Mouse (Mus musculus): ENCODE data around the gene Znhit1. TPM values are rescaled to one million over a fixed set of nuclear protein-coding genes. Genes with fewer than 3 reads are reported as not detected.
"Not testable (repeated sequence)": the region's sequence is repeated elsewhere in the genome, so short reads cannot be mapped to it uniquely, and the experiment has no call there.

The Znhit1 gene
- total RNA-seq, 2 experiments from 2014 or later, result 86.2 to 88.5 TPM

DNA sequence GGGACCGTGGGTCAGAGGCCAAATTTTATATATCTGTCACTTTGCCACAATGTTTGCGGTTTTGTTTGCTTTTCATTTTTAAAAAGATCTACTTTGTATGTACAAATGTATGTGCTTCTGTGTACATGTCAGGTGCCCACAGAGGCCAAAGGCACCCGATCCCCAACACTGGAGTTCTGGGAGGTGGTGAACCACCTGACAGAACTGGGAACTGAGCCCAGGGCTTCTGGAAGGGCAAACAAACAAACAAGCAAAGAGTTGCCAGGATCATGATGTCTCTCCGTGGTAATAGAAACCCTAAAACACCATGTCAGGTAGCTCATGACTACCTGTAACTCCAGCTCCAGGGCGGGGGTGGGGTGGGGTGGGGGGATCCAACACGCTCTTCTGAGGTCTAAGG lies 27.8 kb downstream of the Znhit1 start:
- intact Hi-C loops (cut with DNase I), result no loop called here

DNA sequence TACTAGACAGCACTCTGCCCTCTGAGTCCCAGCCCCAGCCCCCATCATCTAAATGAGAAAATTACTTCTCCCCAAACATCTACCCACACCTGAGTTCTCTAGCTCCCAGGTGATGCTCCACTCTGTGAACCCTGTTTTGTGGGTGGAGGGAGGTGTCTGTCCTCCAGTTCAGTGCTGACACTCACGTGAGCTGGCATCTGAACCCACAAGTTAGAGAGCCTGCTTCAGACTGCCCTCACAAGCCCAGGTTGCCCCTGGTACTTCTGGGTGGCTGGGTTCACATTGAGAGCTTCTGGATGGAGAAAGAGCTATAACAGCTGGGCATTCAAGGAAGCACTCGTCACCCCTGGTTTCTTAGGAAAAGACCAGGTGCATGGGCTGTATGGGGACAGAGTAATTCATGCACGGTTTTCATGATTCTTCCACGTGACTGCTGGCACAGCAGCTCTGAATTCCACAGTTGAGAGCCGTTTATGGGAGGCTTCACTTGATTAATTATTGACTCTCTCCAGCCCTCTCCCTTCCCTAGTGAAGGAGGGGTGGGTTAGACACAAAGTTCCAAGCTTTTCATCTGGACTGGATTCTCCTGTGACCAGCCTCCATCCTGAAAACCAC lies 28.7 kb downstream of the Znhit1 start:
- no peak for DNase-seq (ENCODE audit: low spot score in 2 of 2)
- intact Hi-C loops (cut with DNase I), result no loop called here

More for the DNA sequence above, 27.8 kb downstream of the Znhit1 start:
- no peak for DNase-seq (ENCODE audit: low spot score in 2 of 2)

DNA sequence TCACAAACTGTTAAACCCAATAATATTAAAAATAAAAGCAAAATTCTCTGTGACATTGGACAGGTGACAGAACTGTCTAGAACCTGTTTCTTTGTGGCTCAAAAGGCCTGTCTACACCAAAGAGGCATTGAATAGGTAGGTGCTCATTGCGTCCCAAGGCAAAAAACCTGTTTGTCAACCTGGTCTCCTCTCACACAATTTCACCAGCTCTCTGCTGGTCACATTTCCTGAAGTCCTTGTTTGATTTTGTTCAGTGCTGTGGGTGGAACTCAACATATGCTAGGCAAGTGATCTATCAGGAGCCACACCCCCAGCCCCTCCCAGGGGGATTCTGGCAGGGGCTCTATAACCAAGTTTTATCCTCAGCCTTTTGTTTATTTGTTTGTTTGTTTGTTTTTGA lies 30.6 kb downstream of the Znhit1 start:
- intact Hi-C loops (cut with DNase I), result no loop called here
- no peak for DNase-seq (ENCODE audit: low spot score in 2 of 2)

DNA sequence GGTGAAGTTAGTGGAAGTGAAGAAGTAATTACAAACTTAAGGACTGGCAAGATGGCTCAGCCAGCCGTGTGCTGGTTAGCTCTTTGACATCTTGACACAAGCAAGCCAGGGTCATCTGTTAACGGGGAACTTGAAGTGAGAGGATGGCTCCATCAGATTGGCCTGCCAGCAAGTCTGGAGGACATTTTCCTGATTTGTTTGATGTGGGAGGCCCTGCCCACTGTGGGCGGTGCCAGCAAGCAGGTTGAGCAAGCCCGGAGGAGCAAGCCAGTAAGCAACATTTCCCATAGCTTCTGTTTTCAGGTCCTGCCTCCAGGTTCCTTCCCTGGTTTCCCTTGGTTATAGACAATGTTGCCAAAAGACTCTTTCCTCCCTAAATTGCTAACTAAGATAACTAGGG lies 32.2 kb downstream of the Znhit1 start:
- intact Hi-C loops (cut with DNase I), result no loop called here
- no peak for DNase-seq (ENCODE audit: low spot score in 2 of 2)

DNA sequence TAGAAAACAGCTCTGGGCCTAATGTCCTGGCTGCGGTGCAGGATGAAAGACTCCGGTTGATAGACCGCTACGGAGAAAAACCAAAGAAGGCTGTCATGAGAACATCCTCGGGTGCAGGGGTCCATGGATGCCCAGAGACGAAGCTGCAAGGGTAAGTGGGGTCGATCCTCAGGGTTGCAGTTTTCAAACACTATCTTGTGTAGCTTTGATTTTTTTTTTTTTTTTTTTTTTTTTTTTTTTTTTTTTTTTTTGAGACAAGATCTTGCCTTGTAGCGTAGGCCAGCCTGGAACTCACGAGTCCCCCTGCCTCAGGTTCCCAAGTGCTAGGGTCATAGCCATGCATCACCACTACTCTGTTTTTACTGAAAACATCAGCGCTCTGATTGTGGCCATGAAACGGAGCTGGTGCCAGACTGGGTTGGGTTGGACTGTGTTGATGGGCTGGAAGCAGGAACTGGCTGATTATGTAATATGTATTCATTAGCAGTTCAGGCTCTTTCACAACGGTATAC lies 34.3 kb downstream of the Znhit1 start:
- peak; percentile 44 to 50 for DNase-seq (ENCODE audit: low spot score in 2 of 2)
- intact Hi-C loops (cut with DNase I), result loop anchor here (1.0 kb wide), 2 partner anchors 9 to 34 kb away; partner anchors contain the start of gene Plod3

DNA sequence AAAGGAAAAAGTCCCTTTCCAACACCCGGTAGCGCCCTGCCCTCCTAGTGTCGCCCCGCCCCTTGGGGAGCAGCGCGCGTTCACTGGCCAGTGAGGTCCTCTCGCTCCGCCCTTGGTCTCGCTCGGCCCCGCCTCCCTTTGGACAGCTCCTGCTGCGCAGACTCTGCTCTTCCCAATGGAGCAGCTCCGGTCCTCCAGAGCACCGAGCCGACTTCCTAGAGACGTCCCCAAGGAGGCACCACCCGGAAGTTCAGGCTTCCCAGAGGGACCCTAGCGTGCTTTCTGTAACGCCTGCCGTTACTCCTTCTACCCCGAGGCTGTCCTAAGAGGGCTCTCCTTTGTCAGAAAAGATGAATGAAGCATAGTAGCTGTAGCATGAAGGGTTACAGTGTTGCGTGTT lies 34.8 kb downstream of the Znhit1 start, which contains the start of gene Fis1:
Gene Fis1, plus strand, starts transcription at position 261 of the 400 bp plus-strand sequence.
- intact Hi-C loops (cut with DNase I), result loop anchor here (1.0 kb wide), 2 partner anchors 9 to 34 kb away; partner anchors contain the start of gene Plod3
- peak; percentile 92 to 98 for DNase-seq (ENCODE audit: low spot score in 2 of 2)

DNA sequence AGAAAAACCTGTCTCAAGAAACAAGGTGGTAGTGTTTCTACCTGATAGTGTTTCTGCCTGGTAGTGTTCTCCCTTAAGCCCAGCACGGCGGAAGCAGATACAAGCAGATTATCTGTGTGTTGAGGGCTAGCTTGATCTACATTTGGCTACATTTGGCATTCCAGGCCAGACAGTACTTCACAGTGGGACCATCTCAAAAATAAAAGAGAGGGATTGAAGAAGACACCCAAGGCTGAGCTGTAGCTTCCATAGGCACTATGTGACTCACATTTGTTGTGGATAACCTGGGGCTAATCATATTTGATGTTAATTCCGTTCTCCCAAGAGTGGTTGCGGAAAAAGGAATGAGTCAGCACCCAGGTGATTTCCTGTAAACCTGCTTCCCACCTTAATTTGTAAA lies 35.7 kb downstream of the Znhit1 start:
- intact Hi-C loops (cut with DNase I), result no loop called here
- DNase-seq (ENCODE audit: low spot score in 2 of 2), result no peak

DNA sequence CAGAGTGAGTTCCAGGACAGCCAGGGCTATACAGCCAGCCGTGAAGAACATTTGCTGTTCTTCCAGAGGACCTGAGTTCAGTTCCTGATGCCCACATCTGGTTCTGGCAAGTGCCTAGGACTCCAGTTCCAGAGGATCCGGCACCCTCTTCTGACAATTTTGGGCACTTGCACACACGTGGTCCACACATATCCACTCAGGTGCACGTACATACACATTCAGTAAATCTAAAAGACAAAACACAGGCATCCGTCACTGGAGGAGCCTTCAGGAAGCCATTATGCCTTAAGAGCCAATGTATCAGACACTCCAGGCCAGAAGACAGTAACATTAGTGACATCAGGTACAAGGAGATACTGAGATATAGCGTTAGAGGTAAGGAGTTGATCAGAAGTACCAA lies 37.3 kb downstream of the Znhit1 start:
- no peak for DNase-seq (ENCODE audit: low spot score in 2 of 2)
- intact Hi-C loops (cut with DNase I), result no loop called here

DNA sequence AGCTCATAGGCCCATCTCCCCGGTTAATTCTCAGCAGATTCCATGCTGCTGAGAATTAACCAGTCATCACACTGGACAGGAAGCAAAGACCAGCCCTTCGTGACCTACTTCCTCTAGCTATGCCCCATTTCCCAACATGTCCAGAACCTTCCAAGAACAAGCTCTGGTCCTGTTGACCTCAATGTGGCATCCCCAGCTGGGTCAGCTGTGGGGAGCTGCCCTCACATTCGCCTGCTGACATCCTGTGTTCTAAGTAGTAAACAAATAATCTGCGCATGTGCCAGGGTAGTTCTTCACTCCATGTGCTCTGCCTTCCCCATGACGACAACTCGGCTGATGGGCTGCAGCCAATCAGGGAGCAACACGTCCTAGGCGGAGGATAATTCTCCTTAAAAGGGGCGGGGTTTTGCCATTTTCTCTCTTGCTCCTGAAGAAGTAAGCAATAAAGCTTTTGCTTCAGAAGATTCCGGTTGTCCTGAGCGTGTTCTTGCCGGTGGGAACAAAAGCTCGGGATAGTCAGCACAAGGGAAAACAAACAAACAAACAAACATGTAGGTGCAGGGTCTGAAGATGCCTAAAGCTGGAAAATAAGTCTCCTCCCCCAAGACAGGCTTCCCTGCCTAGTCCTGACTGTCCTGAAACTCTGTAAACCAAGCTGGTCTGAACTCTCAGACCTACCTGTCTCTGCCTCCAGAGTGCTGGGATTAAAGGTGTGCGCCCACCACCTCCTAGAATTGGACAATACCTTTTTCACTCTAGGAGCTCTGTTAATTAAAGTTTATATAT lies 38.1 kb downstream of the Znhit1 start:
- DNase-seq (ENCODE audit: low spot score in 2 of 2); intact Hi-C loops (cut with DNase I): not testable (repeated sequence)

DNA sequence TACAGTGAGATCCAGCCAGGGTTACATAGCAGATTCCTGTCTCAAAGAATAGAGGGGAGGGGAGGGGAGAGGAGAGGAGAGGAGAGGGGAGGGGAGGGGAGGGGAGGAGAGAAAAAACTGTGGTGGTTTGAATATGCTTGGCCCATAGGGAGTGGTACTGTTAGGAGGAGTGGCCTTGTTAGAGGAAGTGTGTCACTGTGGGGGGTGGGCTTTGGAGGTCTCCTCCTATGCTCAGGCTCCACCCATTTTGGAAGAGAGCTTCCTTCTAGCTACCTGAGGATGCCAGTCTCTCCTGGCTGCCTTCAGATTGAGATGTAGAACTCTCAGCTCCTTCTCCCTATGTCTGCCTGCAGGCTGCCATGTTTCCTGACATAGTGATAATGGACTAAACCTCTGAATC lies 39.9 kb downstream of the Znhit1 start:
- DNase-seq (ENCODE audit: low spot score in 2 of 2), result no peak
- intact Hi-C loops (cut with DNase I), result no loop called here

DNA sequence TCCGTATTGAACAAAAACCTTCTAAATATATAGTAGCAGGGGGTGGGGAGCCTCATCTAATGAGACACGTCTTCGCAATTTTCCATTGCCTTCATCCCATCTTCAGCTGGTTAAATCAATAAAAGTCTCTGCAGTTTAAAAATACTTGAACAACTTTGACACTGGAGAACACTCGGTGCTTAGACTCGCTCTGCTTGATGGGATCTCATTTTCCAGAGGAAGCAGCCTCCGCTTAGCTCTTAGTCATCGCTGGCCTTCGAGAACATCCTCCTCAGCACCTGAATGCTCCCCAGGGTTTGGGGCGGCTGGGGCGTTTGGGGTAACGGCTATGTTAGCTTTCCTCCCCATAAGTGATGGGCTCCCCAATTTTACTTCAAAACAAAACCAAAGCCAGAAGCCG lies 42.7 kb downstream of the Znhit1 start:
- peak in 1 of 2 experiments; percentile 30 for DNase-seq (ENCODE audit: low spot score in 2 of 2)

DNA sequence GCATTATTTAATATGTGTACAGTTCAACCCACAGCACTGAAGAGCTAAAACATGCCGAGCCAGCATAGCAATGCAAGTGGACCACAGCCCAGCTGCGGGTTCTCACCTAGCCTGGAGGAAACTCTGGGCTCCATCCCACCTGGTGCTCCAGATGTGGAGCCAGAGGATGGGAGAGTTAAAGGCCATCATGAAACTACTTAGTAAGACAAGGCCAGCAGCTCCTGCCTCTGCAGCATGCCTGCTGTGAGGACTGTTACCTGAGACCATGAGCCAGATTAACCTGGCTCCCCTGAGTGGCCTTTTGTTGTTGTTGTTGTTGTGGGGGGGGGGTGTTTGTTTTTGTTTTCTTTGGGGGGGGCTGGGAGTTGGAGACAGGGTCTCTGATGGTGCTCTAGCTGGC lies 44.4 kb downstream of the Znhit1 start:
- intact Hi-C loops (cut with DNase I), result no loop called here
- DNase-seq (ENCODE audit: low spot score in 2 of 2), result no peak

More for the DNA sequence above, 42.7 kb downstream of the Znhit1 start:
- intact Hi-C loops (cut with DNase I), result no loop called here

DNA sequence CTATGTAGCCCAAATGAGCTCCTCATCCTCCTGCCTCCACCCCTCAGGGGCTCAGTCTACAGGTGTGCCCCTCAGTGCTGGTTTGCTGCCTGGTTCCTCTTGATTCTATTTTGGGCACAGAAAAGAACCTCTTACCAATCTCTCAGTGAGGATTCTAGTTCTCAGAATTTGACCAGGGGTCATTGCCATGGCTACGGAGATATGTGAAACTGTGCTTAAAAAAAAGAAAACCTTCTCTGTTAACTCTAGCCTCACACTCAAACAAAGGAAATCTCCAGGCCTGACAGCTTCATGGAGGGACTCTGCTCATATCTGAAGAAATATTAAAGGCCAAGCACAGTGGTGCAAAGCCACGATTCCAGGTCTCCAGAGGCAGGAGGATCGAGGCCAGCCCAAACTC lies 45.0 kb downstream of the Znhit1 start:
- DNase-seq (ENCODE audit: low spot score in 2 of 2), result no peak
- intact Hi-C loops (cut with DNase I), result no loop called here

DNA sequence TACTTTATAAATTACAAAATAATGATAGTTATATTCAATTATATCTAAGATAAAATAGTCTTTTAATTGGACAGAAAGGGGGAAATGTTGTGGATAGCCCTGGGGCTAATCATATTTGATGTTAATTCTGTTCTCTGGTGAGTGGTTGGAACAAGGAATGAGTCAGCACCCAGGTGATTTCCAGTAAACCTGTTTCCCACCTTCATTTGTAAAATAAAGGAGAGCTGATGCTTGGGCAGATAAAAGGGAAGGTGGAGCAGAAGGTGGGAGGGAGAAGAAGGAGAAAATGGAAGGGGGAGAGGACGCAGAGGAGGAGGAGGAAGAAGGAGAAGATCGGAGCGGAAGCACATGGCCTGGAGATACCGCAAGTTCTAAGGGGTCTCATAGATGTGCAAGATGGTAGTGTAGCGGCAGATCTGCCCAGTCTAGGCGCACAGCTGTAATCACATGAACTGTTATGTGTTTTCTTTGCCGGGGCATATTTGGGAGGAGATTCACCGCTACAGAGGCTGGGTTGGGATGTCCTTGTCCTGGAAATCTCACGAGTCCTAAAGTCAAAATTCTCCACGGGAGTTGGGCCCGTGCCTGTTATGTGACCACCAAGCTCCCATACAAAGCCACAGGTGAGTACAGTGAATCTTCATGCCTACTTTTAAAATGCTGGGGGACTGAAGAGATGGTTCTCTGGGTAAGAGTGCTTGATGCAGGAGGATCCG lies 46.8 kb downstream of the Znhit1 start:
- intact Hi-C loops (cut with DNase I), result no loop called here
- DNase-seq (ENCODE audit: low spot score in 2 of 2), result no peak

DNA sequence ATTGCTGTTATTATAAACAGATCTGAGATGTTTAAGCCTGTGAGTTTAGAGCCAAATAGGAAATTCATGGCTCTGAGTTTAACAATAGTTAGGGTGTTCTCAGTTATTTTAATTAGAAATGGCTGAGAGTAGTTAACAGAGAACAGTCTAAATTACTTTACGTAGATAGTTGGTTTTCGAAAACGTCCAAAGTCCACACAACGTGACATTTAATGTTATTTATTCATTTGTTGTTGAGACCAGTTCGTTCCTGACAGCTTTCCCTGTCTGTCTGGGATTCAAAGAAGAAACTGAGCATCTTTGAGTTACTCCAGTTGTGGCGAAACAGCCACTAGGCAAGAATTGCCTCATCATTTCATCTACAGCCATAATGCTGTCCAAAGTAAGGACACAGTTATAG lies 47.8 kb downstream of the Znhit1 start:
- intact Hi-C loops (cut with DNase I), result not testable (repeated sequence)

DNA sequence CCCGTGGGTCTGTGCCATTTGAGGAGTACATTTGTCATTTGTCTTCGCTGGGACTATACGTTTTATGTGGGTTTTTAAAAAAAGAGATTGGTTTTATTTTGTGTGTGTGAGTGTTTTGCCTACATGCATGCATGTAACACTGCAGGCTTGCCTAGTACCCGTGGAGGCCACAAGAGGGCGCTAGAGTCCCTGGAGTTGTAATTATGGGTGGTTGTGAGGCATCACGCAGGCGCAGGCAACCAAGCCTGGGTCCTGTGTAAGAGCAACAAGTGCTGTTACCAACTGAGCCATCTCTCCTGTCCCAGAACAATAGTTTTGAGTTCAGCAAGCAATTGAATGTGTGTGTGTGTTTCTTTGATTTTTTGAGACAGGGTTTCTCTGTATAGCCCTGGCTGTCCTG lies 48.5 kb downstream of the Znhit1 start:
- DNase-seq (ENCODE audit: low spot score in 2 of 2), result no peak
- intact Hi-C loops (cut with DNase I), result no loop called here

More for the DNA sequence above, 47.8 kb downstream of the Znhit1 start:
- DNase-seq (ENCODE audit: low spot score in 2 of 2), result not testable (repeated sequence)

DNA sequence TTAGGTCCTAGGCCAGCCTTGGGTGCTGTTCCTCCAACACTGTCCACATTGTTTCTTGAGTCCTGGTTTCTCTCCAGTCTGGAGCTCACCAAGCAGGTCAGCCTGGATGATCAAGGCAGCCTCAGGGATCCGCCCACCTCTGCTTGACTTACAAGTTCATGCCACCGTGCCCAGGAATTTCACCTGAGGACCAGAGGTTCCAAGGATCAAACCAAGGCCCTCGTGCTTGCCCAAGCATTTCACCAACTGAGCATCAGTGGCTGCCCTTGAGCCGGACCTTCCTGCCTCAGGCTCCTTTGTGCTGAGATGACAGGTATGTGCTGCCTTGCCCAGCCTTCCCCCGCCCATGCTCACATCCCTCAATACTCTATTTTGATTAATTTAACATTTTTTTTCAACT lies 50.2 kb downstream of the Znhit1 start:
- DNase-seq (ENCODE audit: low spot score in 2 of 2), result no peak
- intact Hi-C loops (cut with DNase I), result no loop called here

DNA sequence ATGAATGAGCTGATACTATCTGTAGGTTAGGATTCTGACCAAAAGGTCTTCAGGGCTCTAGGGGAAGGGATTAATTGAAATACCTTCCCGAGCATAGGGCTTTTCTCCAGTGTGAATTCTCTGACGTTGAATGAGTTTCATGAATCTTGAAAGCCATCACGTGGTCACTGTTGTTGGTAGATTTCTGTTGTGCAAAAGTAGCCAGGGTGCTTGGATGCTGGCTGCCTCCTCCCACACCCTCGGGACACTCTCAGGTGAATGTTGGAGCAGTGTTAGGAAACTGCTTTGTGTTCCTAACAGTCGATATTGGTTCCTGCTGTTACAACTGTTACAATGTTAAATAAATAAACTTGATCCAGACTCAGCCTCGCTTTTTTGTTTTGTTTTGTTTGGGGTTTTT lies 51.1 kb downstream of the Znhit1 start:
- no peak for DNase-seq (ENCODE audit: low spot score in 2 of 2)
- intact Hi-C loops (cut with DNase I), result no loop called here

DNA sequence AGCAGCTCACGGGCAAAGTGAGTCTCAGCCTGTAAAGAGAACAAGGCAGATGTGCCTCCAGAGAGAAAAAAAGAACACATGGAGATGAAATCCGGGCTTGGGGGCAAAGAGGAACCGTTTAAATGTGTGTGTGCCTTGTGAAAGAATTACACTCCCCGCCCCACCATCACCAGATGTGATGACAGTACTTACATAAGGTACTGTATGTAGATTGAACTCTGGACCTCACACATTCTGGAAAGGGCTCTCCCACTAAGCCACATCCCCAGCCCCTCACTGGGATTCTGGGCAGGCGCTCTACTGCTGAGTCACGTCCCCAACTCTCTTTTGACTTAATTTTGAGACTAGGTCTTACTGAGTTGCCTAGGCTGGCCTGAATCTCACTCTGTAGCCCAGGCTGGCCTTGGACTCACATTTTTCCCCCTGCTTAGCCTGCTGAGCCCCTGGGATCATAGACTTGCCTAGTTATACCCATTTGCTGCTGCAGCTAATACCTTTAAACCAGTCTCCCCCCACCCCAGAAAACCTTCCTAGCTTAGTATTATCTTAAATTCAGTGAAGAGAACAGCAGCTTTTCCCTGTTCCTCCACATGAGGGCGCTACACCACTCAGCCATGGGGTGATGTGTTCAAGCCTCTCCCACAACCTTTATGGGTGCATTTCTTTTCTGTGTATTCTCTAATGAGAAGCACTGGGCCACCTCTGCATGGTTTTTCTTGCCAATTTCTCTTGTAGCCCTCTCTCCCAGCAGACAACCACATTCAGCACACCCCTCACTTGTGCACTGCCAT lies 51.7 kb downstream of the Znhit1 start:
- no peak for DNase-seq (ENCODE audit: low spot score in 2 of 2)
- intact Hi-C loops (cut with DNase I), result no loop called here
